ENCODE assay signal across 8 mouse cellular contexts in the genomic region with DNA sequence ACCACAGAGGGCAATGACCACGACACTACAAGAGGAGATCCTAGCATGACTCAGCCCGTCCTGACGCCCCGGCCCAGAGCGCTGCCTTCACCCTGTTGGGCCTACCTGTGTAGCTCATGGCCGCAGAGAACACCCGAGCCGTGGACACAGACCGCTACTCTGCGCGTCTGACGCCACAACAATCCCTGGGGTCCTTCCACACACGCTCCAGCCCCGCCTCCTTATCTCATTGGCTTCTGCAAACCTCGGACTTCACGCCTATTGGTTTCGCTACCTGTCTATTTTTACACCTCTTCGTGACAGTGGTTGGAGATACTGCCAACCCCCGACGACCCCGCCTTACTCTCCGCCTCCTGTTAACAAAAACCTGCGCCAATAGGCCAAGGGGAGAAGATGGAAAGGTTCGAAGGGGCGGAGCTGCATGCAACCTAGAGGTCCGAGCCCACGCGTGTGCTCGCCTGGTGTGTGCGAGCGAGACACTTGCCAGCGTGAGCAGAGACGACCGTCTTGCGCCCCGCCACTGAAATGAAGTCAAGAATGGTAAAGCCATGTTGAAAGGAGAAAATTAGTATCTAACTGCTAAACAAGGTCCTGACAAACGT. TPM values are rescaled to one million over a fixed set of nuclear protein-coding genes. Genes with fewer than 3 reads are reported as not detected.
DNase-seq lines count a peak whose midpoint lies in the region; ATAC-seq lines count a peak whose summit lies in the region.

A gene (minus strand): TSS at position 226 of the 602 bp plus-strand sequence.

- peak; percentile 97 for ATAC-seq in hindbrain, embryonic 15.5 days (ENCODE audit: low FRiP score, low read depth)

- H3K9ac ChIP-seq in hindbrain, embryonic 15.5 days, result peak within 1 kb of the TSS; percentile 87

- no peaks in the 10 kb centered on the region for H3K9me3 ChIP-seq in hindbrain, embryonic 15.5 days

- H3K4me3 ChIP-seq in hindbrain, embryonic 15.5 days, result peak within 1 kb of the TSS; percentile 90

- peak within 1 kb of the TSS; percentile 76 for H3K4me2 ChIP-seq in hindbrain, embryonic 15.5 days

- H3K27me3 ChIP-seq in hindbrain, embryonic 15.5 days, result no peaks in the 10 kb centered on the region

- H3K36me3 ChIP-seq in hindbrain, embryonic 15.5 days, result peaks cover 10% of the 10 kb centered on the region

- under 1% methylated on average over 37 of the region's 37 CpGs for WGBS in hindbrain, embryonic 15.5 days

- peaks cover 43% of the 10 kb centered on the region for H3K4me1 ChIP-seq in hindbrain, embryonic 15.5 days (replicated peaks)

- H3K27ac ChIP-seq in hindbrain, embryonic 15.5 days (replicated peaks), result peak within 1 kb of the TSS; percentile 91

- peak; percentile 95 for DNase-seq in T-cell, adult 2 months (ENCODE audit: low spot score)
- DNase-seq in cerebellum, postnatal 36 days, result peak; percentile 95 to 98
- peak; percentile 97 to 99 for DNase-seq in frontal cortex, postnatal 36 days (ENCODE audit: low spot score in 2 of 2)
- DNase-seq in left cerebral cortex, adult 11 months (ENCODE audit: low spot score), result peak; percentile 99
- peak; percentile 96 to 97 for DNase-seq in lung, postnatal 4 days
- DNase-seq in retina, postnatal 7 days (ENCODE audit: low read depth, low spot score), result peak; percentile 96
- peak; percentile 85 for DNase-seq in urinary bladder, adult 2 months (ENCODE audit: low spot score)

RNA-seq across cellular contexts. Expression of the gene that starts here (rescaled TPM):
- 161 and 171 TPM in 2 replicates for polyA plus RNA-seq in hindbrain, embryonic 15.5 days (2015; fragmentation: Nextera tagmentation; extraction: Ambion mirVana)
- polyA plus RNA-seq in urinary bladder, adult 2 months (2012; rRNA removed), result 149 and 154 TPM in 2 replicates

Comparison
In these comparisons a context has a peak if more than half of its experiments do, and no peak if none do; other contexts are left out.
1. Peak in every context shown above with its lines: DNase-seq, ATAC-seq, H3K4me3 ChIP-seq and H3K27ac ChIP-seq.